Mouse (Mus musculus): Measurements from ENCODE around the gene Nepn. TPM values are rescaled to one million over a fixed set of nuclear protein-coding genes. Genes with fewer than 3 reads are reported as not detected.

Nepn gene
- polyA plus RNA-seq, 1 experiment from 2014 or later = not detected

- Histone ChIP-seq H3K9me3 (replicated peaks) (no peaks in the 10 kb centered on the region), H3K27me3 (no peaks in the 10 kb centered on the region), H3K4me2 (replicated peaks) (peak within 1 kb of the TSS; percentile 65), H3K4me3 (peak within 1 kb of the TSS; percentile 74), H3K4me1 (peaks cover 8% of the 10 kb centered on the region), H3K27ac (peak within 1 kb of the TSS; percentile 95), H3K36me3 (no peaks in the 10 kb centered on the region), H3K9ac (peak within 1 kb of the TSS; percentile 86)
- ATAC-seq (ENCODE audit: low FRiP score) = peak; percentile 98
- under 1% methylated on average over 62 of the region's 71 CpGs for WGBS
Observed at GRCm38 (mm10) chr10:52381845-52382591, 6.8 kb upstream of the Nepn start, which contains the start of gene Gopc. TSS of gene Gopc (minus strand) at chr10:52382124.

GRCm38 (mm10) chr10:52383022-52383421 lies 5.8 kb upstream of the Nepn start:
- H3K27ac ChIP-seq = no peak overlapping the region
- H3K9me3 ChIP-seq (replicated peaks) = no peaks in the 10 kb centered on the region
- no peak overlapping the region for H3K9ac ChIP-seq
- H3K4me1 ChIP-seq = peaks cover 8% of the 10 kb centered on the region
- 89% methylated on average over 6 of the region's 6 CpGs for WGBS
- no peaks in the 10 kb centered on the region for H3K36me3 ChIP-seq
- peak overlapping the region; percentile 74; the same call in 1 of the 2 replicates for H3K4me3 ChIP-seq
- H3K4me2 ChIP-seq (replicated peaks) = peak overlapping the region; percentile 65; the same call in 1 of the 2 replicates
- no peaks in the 10 kb centered on the region for H3K27me3 ChIP-seq
- ATAC-seq (ENCODE audit: low FRiP score) = no peak

GRCm38 (mm10) chr10:52383522-52383921 lies 5.2 kb upstream of the Nepn start:
- Histone ChIP-seq H3K27me3 (no peaks in the 10 kb centered on the region), H3K4me2 (replicated peaks) (no peak overlapping the region), H3K27ac (no peak overlapping the region), H3K4me3 (no peak overlapping the region), H3K9ac (no peak overlapping the region), H3K4me1 (peaks cover 7% of the 10 kb centered on the region), H3K9me3 (replicated peaks) (no peaks in the 10 kb centered on the region), H3K36me3 (no peaks in the 10 kb centered on the region)
- no peak for ATAC-seq (ENCODE audit: low FRiP score)
- 82% methylated on average over 1 of the region's 1 CpGs for WGBS

GRCm38 (mm10) chr10:52384823-52385610 lies 3.8 kb upstream of the Nepn start:
- H3K27ac ChIP-seq = no peak overlapping the region
- WGBS = 40% methylated on average over 8 of the region's 8 CpGs
- H3K9ac ChIP-seq = no peak overlapping the region
- ATAC-seq (ENCODE audit: low FRiP score) = no peak
- no peak overlapping the region for H3K4me3 ChIP-seq
- H3K36me3 ChIP-seq = no peaks in the 10 kb centered on the region
- H3K27me3 ChIP-seq = no peaks in the 10 kb centered on the region
- no peak overlapping the region for H3K4me2 ChIP-seq (replicated peaks)
- no peaks in the 10 kb centered on the region for H3K4me1 ChIP-seq
- H3K9me3 ChIP-seq (replicated peaks) = no peaks in the 10 kb centered on the region

GRCm38 (mm10) chr10:52387192-52387591 lies 1.6 kb upstream of the Nepn start:
- Histone ChIP-seq H3K36me3 (no peaks in the 10 kb centered on the region), H3K4me1 (no peaks in the 10 kb centered on the region), H3K4me2 (replicated peaks) (no peak overlapping the region), H3K27me3 (no peaks in the 10 kb centered on the region), H3K9me3 (replicated peaks) (no peaks in the 10 kb centered on the region), H3K27ac (no peak overlapping the region), H3K4me3 (no peak overlapping the region), H3K9ac (no peak overlapping the region)
- no peak for ATAC-seq (ENCODE audit: low FRiP score)
- WGBS = 71% methylated on average over 4 of the region's 4 CpGs

- Histone ChIP-seq H3K36me3 (no peaks in the 10 kb centered on the region), H3K27me3 (no peaks in the 10 kb centered on the region), H3K9ac (no peak overlapping the region), H3K4me3 (no peak overlapping the region), H3K4me1 (no peaks in the 10 kb centered on the region), H3K27ac (no peak overlapping the region), H3K4me2 (replicated peaks) (no peak overlapping the region), H3K9me3 (replicated peaks) (no peaks in the 10 kb centered on the region)
- no peak for ATAC-seq (ENCODE audit: low FRiP score)
- WGBS = 71% methylated on average over 3 of the region's 3 CpGs
Observed at GRCm38 (mm10) chr10:52389438-52389837, 666 bp downstream of the Nepn start.

GRCm38 (mm10) chr10:52391208-52391607 lies 2.4 kb downstream of the Nepn start:
- no peak overlapping the region for H3K4me3 ChIP-seq
- no peaks in the 10 kb centered on the region for H3K4me1 ChIP-seq
- H3K27me3 ChIP-seq = no peaks in the 10 kb centered on the region
- 78% methylated on average over 2 of the region's 2 CpGs for WGBS
- H3K27ac ChIP-seq = no peak overlapping the region
- H3K4me2 ChIP-seq (replicated peaks) = no peak overlapping the region
- H3K9ac ChIP-seq = no peak overlapping the region
- no peaks in the 10 kb centered on the region for H3K9me3 ChIP-seq (replicated peaks)
- no peak for ATAC-seq (ENCODE audit: low FRiP score)
- H3K36me3 ChIP-seq = no peaks in the 10 kb centered on the region

- 85% methylated on average over 3 of the region's 3 CpGs for WGBS
- no peaks in the 10 kb centered on the region for H3K36me3 ChIP-seq
- no peak overlapping the region for H3K9ac ChIP-seq
- no peak overlapping the region for H3K27ac ChIP-seq
- no peaks in the 10 kb centered on the region for H3K9me3 ChIP-seq (replicated peaks)
- no peak overlapping the region for H3K4me3 ChIP-seq
- H3K4me2 ChIP-seq (replicated peaks) = no peak overlapping the region
- no peak for ATAC-seq (ENCODE audit: low FRiP score)
- H3K4me1 ChIP-seq = no peaks in the 10 kb centered on the region
- H3K27me3 ChIP-seq = no peaks in the 10 kb centered on the region
Observed at GRCm38 (mm10) chr10:52396647-52397046, 7.9 kb downstream of the Nepn start.

- Histone ChIP-seq H3K4me2 (replicated peaks) (no peak overlapping the region), H3K36me3 (no peaks in the 10 kb centered on the region), H3K27ac (no peak overlapping the region), H3K27me3 (no peaks in the 10 kb centered on the region), H3K4me3 (no peak overlapping the region), H3K4me1 (no peaks in the 10 kb centered on the region), H3K9me3 (replicated peaks) (no peaks in the 10 kb centered on the region), H3K9ac (no peak overlapping the region)
- no peak for ATAC-seq (ENCODE audit: low FRiP score)
- 80% methylated on average over 2 of the region's 2 CpGs for WGBS
Observed at GRCm38 (mm10) chr10:52398715-52399114, 9.9 kb downstream of the Nepn start.

- no peak for ATAC-seq (ENCODE audit: low FRiP score)
- Histone ChIP-seq H3K27me3 (no peaks in the 10 kb centered on the region), H3K4me2 (replicated peaks) (no peak overlapping the region), H3K4me3 (no peak overlapping the region), H3K36me3 (no peaks in the 10 kb centered on the region), H3K9me3 (replicated peaks) (no peaks in the 10 kb centered on the region), H3K27ac (no peak overlapping the region), H3K4me1 (no peaks in the 10 kb centered on the region), H3K9ac (no peak overlapping the region)
- 70% methylated on average over 3 of the region's 3 CpGs for WGBS
Observed at GRCm38 (mm10) chr10:52399722-52400121, 10.9 kb downstream of the Nepn start.

GRCm38 (mm10) chr10:52405160-52405559 lies 16.4 kb downstream of the Nepn start:
- 92% methylated on average over 13 of the region's 13 CpGs for WGBS
- no peak for ATAC-seq (ENCODE audit: low FRiP score)

GRCm38 (mm10) chr10:52407526-52407925 lies 18.8 kb downstream of the Nepn start:
- no peak overlapping the region for H3K27ac ChIP-seq
- H3K27me3 ChIP-seq = no peaks in the 10 kb centered on the region
- H3K9ac ChIP-seq = no peak overlapping the region
- H3K4me3 ChIP-seq = no peak overlapping the region
- no peaks in the 10 kb centered on the region for H3K36me3 ChIP-seq
- no peak overlapping the region for H3K4me2 ChIP-seq (replicated peaks)
- WGBS = 90% methylated on average over 2 of the region's 2 CpGs
- no peak for ATAC-seq (ENCODE audit: low FRiP score)
- no peaks in the 10 kb centered on the region for H3K4me1 ChIP-seq
- H3K9me3 ChIP-seq (replicated peaks) = no peaks in the 10 kb centered on the region

More at GRCm38 (mm10) chr10:52405160-52405559, 16.4 kb downstream of the Nepn start:
- Histone ChIP-seq H3K4me2 (replicated peaks) (no peak overlapping the region), H3K9me3 (replicated peaks) (no peaks in the 10 kb centered on the region), H3K36me3 (no peaks in the 10 kb centered on the region), H3K27ac (no peak overlapping the region), H3K27me3 (no peaks in the 10 kb centered on the region), H3K4me3 (no peak overlapping the region), H3K4me1 (no peaks in the 10 kb centered on the region), H3K9ac (no peak overlapping the region)
